Mouse (Mus musculus) lung, adult 2 months (tissue): ENCODE measurements around the gene Tiam1. TPM values are rescaled to one million over a fixed set of nuclear protein-coding genes. Genes with fewer than 3 reads are reported as not detected.

Source experiments
- DNase-seq: peaks from one replicate; pipeline ENCODE4 v3.0.0; 2022
- H3K4me1 ChIP-seq: fragments of 200-500 bp; 2 replicates; pipeline ENCODE4 v1.6.1; 2011; ENCODE audit warnings: low read length; ENCODE audit not compliant: control insufficient read depth, insufficient read depth
- H3K4me3 ChIP-seq: fragments of 200-500 bp; replicated peaks from 2 replicates; pipeline ENCODE3; 2011; ENCODE audit warnings: low read depth, mild to moderate bottlenecking, control low read depth, low read length; ENCODE audit errors: extremely low read depth
- CTCF ChIP-seq: fragments of 200-500 bp; IDR thresholded peaks from 2 replicates; pipeline ENCODE4 v1.5.1; 2011; ENCODE audit warnings: mild to moderate bottlenecking, low read length, control low read depth; ENCODE audit not compliant: insufficient read depth
- POLR2A ChIP-seq: fragments of 200-500 bp; IDR thresholded peaks from 2 replicates; pipeline ENCODE4 v1.6.1; 2011; ENCODE audit warnings: low read depth, mild to moderate bottlenecking, control low read depth, low read length, borderline replicate concordance; ENCODE audit errors: extremely low read depth
- WGBS: fragments of 180-500 bp; shearing (Covaris S2); methylation state at CpG from one replicate; pipeline ENCODE4 v1.1.7; 2018; 5-methylcytosine and 5-hydroxymethylcytosine counted together
- polyA plus RNA-seq: library from polyadenylated mRNA; depleted of rRNA; stranded (reverse); fragments of >200 nt; gene quantifications from 2 replicates; pipeline ENCODE4 v1.2.3, GENCODE M21; 2012

The Tiam1 gene
- polyA plus RNA-seq, 1 experiment = 14.6 TPM

- DNase-seq = no peak
- Histone ChIP-seq H3K4me3 (no peak overlapping the region), H3K4me1 (no peaks in the 10 kb centered on the region)
- 79% methylated on average over 9 of the region's 9 CpGs for WGBS
- TF ChIP-seq CTCF (no peak), POLR2A (no peak)
Measured at GRCm38 (mm10) chr16:89975441-89975840, 168.1 kb downstream of the Tiam1 start.

GRCm38 (mm10) chr16:89973814-89974712 lies 169.5 kb downstream of the Tiam1 start:
- WGBS = 73% methylated on average over 16 of the region's 16 CpGs
- Histone ChIP-seq H3K4me1 (no peaks in the 10 kb centered on the region), H3K4me3 (no peak overlapping the region)
- no peak for DNase-seq
- TF ChIP-seq CTCF = no peak
- no peak for TF ChIP-seq POLR2A

GRCm38 (mm10) chr16:89972854-89973487 lies 170.6 kb downstream of the Tiam1 start:
- DNase-seq = no peak
- 81% methylated on average over 15 of the region's 15 CpGs for WGBS
- H3K4me3 ChIP-seq = no peak overlapping the region
- no peaks in the 10 kb centered on the region for H3K4me1 ChIP-seq
- TF ChIP-seq CTCF (no peak), POLR2A (no peak)

- DNase-seq = no peak
- Histone ChIP-seq H3K4me1 (no peaks in the 10 kb centered on the region), H3K4me3 (no peak overlapping the region)
- TF ChIP-seq POLR2A (no peak), CTCF (no peak)
- WGBS = 75% methylated on average over 6 of the region's 6 CpGs
Measured at GRCm38 (mm10) chr16:89972018-89972417, 171.6 kb downstream of the Tiam1 start.

- Histone ChIP-seq H3K4me1 (no peaks in the 10 kb centered on the region), H3K4me3 (no peak overlapping the region)
- TF ChIP-seq CTCF = no peak
- no peak for TF ChIP-seq POLR2A
- whole genome bisulfite sequencing = 75% methylated on average over 6 of the region's 6 CpGs
- no peak for DNase-seq
Measured at GRCm38 (mm10) chr16:89968058-89968457, 175.5 kb downstream of the Tiam1 start.

- H3K4me3 ChIP-seq = no peak overlapping the region
- no peak for DNase-seq
- H3K4me1 ChIP-seq = 0 out of 2 replicates have a peak, but pooled peaks cover 2% of the 10 kb centered on the region
- 95% methylated on average over 14 of the region's 14 CpGs for WGBS
- no peak for TF ChIP-seq POLR2A
- TF ChIP-seq CTCF = no peak
Measured at GRCm38 (mm10) chr16:89962876-89963275, 180.7 kb downstream of the Tiam1 start.

- 20% methylated on average over 6 of the region's 8 CpGs for WGBS
- TF ChIP-seq CTCF (no peak), POLR2A (no peak)
- H3K4me3 ChIP-seq = no peak overlapping the region
- 0 out of 2 replicates have a peak, but pooled peaks cover 2% of the 10 kb centered on the region for H3K4me1 ChIP-seq
- no peak for DNase-seq
Measured at GRCm38 (mm10) chr16:89960904-89961303, 182.7 kb downstream of the Tiam1 start.

GRCm38 (mm10) chr16:89960186-89960878 lies 183.2 kb downstream of the Tiam1 start:
- 1% methylated on average over 33 of the region's 33 CpGs for WGBS
- peak; percentile 33 for DNase-seq
- Histone ChIP-seq H3K4me3 (peak overlapping the region; percentile 31), H3K4me1 (0 out of 2 replicates have a peak, but pooled peaks cover 2% of the 10 kb centered on the region)
- TF ChIP-seq CTCF (no peak), POLR2A (no peak)

GRCm38 (mm10) chr16:89958982-89959381 lies 184.6 kb downstream of the Tiam1 start:
- TF ChIP-seq CTCF (no peak), POLR2A (no peak)
- 31% methylated on average over 12 of the region's 12 CpGs for WGBS
- DNase-seq = no peak
- Histone ChIP-seq H3K4me1 (0 out of 2 replicates have a peak, but pooled peaks cover 2% of the 10 kb centered on the region), H3K4me3 (no peak overlapping the region)

- DNase-seq = no peak
- Histone ChIP-seq H3K4me3 (no peak overlapping the region), H3K4me1 (0 out of 2 replicates have a peak, but pooled peaks cover 2% of the 10 kb centered on the region)
- 72% methylated on average over 10 of the region's 10 CpGs for WGBS
- no peak for TF ChIP-seq CTCF
- TF ChIP-seq POLR2A = no peak
Measured at GRCm38 (mm10) chr16:89958030-89958429, 185.5 kb downstream of the Tiam1 start.
